Mouse (Mus musculus) left cerebral cortex, adult 9 months (tissue): ENCODE measurements at regions not wholly inside any gene's neighbourhood (a gene's known extent, or its start where the extent isn't known, plus 50 kb on each side); places are given as distances from the start of the nearest gene placed in this dataset.
A peak's percentile ranks its signal among the peaks of the same experiment; 100 is the strongest.

Experiments
- DNase-seq, 2 experiments: peaks; one replicate each; pipeline ENCODE4 v3.0.0; 2022; ENCODE audit warnings: low spot score in 2 of 2

DNA sequence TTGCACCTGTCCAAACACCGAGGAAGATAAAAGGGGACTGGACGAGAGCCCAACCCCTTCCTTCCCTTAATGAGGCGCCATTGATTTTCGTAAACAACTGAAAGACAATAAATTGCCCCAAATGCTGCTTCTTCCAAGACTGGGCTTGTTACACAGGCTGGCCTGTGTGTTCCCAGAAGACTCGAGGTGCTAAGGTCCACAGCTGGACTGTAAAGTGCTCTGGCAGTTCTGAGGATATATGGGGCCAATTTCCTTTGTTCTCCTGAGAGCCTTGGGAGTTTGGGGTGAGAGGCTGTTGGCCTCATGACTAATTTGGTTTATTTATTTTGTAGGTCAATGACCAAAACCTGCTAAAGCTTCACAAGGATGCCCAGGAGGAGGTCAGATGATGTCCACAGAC lies 377.3 kb upstream of the Prickle1 start:
- no peak for DNase-seq

DNA sequence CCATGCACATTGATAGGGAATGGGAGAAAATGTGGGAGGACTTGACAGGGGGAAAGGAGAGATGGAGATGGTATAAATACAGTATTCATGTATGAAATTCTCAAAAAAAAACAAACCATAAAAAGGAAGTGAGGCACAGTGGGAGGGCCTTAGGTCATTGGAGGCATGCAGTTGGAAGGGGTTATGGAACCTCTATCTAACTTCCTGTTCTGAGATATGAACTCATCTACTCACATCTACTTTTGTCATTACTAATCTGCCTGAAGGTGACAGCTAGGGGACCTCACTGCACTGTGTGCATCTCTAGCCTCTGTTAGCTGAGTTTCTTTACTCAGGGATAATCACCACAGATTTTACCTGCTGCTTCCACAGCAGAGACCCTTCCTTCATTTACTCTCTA lies 366.3 kb upstream of the Prickle1 start:
- DNase-seq = no peak

DNA sequence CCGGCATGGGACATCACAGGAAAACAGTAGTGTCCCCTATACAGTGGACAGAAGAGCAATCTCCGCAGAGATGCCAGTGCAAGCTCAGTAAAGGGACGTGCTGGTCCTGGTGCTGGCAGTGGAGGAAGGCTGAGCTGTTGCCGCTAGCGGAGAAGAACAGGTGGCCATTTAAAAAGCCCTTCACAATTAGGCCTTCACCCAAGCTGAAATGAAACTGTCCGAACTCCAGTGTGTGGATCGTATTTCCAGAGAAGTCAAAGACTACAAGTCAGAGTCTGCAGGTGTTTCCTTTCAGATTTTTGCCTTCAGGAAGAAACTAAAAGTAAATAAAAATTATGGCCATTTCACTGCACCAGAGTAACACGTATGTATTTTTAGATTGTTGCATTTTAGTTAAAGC lies 364.2 kb upstream of the Prickle1 start:
- no peak for DNase-seq

DNA sequence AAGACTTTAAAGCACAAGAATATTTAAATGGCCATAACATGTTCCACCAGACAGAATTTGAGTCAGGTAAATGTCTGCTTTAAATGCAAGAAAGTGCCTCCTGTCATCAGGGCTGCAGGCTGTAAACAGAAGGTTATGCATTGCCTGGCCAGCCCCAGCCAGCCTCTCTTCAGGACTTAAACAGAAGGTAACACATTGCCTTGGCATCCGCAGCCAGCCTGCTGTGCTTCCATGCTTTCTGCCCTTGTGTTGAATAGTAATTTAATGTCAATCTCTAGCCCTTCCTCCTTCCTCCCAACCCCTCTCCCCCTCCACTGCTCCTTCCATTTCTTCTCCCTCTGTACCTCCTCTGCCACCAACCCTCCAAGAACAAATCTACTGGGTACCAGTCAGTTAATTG lies 362.4 kb upstream of the Prickle1 start:
- DNase-seq = no peak

DNA sequence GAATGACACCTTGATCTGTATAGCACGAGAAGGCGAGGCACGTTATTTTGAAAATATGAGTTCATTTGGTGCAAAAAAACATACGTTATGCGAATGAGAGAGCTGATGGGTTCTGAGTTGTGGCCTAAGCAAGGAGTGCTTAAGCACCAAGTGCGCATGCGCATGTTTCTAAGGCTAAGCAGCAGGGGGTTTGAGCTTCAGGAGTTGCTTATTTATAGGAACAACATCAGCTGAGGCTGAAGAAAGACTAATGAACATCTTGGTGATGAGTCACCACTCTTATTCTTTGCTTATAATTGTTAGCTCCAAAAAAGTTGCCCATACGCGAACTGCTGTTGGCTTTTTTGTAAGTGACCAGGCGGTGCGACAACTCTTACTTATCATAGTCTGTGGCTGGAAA lies 361.1 kb upstream of the Prickle1 start:
- DNase-seq = peak; percentile 26 to 39

DNA sequence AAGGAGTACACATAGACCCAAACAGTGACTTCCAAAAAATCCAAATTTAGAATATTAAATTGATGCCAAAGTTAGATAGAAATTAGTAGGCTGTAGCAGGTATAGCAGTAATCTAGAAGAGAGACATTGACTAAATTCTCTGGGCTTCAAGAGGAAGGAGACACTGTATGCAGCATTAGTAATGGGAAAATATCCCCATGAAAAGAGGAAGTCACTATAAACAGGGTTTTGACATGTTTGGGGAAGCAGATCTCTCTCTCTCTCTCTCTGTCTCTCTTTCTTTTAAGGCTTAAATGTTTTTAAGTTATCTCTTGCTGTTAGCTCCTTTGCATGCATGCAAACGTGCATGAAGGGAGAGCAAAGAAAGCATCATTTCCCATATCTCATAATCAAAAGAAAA lies 357.9 kb upstream of the Prickle1 start:
- no peak for DNase-seq

DNA sequence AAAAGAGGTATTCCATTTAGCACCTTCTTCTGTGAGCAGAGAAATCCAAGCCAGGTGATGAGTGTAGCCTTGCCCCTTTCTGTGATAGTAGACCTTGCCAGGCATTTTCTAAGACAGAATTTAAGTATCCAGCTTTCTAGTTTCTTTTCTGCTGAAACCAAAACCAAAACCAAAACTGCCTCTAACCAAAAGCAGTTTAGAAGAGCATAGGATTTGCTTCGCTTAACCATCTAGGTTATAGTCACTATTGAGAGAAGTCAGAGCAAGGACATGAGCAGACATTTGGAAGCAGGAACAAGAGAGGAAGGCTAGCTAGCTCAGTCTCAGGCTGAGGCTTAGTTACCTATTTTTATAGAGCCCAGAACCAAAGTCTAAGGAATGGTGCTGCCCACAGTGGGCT lies 354.8 kb upstream of the Prickle1 start:
- DNase-seq = no peak

DNA sequence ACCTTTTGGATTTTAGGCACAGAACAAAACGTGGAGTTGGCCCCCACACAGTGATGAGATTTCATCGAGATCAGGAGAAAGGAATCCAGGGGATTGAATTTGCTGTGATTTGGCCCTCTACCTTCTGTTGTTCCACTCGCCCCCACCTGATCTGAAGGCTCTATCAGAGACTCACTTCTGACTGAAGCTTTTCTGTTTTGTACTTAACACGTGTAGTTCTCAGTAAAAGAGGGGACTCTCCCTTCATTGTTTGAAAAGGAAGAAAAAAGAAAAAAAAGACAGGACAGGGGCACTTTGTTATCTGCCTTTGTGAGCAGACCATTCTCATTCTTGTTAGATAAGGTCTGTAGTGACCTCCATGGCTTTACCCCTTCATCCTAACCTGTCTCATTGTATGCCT lies 353.2 kb upstream of the Prickle1 start:
- no peak for DNase-seq

DNA sequence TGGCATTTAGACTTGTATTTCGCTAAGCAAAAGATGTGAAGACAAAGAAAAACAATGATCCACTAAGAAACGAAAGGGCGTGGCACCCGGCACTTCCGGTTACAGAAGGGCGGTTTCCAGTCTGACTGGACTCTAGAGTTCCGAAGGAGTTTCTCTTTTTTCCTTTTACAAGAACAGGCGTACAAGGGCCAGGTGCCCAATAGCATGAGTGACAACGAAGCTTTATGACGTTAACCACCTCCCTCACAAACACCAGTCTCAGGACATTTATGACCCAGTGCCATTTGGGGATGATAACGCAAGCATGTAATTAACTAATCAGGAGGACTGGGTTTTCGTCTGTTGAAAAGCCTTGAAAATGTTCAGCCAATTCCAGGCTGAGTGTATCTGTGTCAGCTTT lies 347.9 kb upstream of the Prickle1 start:
- DNase-seq = no peak

DNA sequence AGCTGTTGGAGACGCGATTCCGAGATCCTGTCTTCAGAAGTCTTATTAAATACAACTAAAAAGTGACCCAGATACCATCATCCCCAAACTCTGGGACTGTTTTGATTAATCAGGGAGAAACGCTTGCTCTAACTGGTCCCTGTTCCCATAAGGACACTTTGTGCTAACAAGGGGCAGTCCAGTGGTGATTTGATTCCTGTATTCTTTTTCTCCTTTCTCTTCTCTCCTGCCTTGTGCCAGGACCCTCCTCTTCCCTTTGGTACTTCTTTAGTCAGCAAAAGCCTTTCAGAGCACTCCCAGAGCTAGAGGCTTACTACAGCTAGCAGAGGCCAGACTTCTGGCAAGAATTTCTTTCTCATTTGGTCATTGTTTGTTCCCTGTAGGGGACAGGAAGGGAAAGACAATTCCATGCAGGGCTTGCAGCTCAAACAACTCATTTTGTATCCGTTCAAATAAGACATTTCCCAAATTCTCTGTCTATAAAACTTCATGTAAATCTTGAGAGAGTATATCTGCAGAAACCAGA lies 337.3 kb upstream of the Prickle1 start:
- no peak for DNase-seq

DNA sequence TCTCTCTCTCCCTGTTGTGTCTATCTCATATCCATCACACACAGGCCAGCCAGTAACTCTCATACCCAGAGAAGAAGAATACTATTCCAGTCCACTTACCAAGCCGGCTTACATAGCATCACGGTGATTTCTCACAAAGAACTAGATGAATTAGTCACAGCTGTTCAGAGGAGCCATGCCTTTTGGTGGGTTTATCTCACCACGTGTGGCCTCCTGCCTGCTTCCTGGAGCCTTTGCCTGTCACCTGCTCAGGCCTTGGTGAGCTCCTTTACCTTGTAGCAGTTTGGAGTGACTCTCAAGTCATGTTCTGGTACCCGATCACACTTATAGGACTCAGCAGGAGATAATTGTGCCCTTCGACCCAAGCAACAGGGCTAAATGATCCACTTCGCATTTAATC lies 331.2 kb upstream of the Prickle1 start:
- DNase-seq = no peak

DNA sequence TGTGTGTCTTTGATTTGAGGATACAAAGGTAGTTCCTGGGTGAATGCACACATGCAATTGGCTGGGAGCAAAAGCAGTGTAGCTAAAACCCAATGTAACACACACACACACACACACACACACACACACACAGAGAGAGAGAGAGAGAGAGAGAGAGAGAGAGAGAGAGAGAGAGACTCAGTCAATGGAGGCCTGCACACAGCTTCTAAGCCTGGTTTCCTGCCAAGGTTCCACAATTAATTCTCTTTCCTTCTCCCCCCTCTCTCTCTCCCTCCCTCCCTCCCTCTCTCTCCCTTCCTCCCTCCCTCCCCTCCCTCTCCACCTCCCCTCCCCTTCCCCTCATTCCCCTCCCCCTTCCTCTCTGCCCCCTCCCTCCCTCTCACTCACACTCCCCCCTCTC lies 330.6 kb upstream of the Prickle1 start:
- DNase-seq = no peak

DNA sequence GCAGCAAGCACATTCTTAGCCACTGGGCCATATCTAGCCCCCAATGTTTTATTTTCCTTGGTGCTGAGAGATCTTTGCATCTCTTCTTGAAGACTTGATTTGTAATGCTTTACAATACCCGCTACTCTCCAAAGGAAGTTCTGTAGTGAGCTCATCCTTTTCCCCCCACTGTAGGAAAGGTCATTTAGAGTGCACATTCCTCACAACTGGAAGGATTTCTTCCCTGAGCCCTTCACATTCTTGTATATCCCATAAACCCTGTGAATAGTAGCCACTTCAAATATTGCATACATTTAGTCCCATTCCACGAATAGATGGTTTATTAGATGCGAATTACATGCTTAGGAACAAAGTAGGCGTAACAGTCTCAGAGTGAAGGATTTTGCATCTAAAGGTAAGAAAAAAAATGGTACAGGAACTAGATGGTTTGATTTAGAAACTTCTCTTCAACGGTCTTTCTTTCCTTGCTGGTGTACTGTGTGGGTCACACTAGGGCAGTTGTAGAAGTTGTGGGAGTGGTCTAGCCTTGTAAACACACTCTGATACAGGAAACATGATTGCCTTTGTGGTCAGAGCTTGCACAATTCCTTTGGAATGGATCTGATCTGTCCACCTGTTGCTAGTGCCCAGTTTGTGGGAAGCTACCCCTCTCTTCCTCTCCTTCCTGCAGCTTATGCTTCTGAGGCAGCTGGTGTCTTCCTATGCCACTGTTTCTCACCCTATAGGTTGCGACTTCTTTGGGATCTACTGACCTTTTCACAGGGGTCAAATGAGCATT lies 326.0 kb upstream of the Prickle1 start:
- DNase-seq = no peak

DNA sequence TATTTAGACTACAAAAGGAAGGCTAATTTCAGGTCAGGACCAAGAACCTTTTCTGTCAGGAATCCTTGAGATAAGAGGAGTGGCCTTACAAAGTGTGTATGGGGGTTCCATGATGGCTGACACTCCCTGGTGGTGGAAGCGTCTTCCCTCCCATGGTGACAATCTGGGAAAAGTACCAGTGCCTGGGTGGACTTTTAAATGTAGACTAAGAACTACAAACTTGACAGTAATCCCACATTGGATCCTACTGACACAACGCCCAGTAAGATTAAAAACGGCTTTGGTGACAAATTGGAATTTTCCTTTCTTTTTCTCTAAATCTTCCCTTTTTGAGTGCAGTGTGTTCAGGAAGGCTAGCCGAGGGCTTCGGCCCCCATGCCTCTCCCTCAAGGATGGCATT lies 325.3 kb upstream of the Prickle1 start:
- peak in 1 of 2 experiments; percentile 24 for DNase-seq

DNA sequence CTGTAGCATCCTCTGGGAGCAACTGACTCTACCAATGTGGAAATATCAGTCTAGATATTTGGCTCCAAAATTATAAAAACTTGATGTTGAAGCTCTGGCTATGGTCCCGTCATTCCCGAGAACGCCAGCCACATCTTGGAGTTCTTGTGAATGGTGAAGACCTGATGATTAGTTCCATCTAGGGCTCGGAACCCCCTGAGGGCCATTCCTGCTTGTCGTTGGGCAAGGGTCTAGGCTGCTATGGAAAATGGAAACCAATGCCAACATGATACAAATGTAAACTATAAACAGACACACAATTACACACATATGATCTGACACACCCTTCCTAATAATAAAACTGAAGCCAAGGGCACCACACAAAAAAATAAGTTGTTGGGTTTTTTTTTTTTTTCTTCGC lies 323.9 kb upstream of the Prickle1 start:
- DNase-seq = no peak

DNA sequence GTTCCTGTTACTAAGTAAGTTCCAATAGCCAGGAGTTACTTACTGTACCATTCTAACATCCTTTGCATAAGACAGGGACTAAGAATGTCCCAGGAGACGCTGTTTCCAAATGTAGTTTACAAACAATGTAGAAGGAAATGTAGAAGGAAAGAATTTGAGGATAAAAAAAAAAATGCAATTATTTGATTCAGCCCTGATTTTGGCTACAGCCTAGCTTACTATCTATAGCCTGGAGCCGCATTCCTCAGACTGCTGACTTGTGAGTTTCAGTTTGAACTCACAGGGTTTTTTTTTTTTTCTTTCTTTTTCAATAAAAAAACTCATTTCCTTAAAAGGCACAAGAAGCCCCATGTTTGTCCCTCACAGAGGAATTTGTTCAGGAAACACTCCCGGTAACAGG lies 321.2 kb upstream of the Prickle1 start:
- no peak for DNase-seq

DNA sequence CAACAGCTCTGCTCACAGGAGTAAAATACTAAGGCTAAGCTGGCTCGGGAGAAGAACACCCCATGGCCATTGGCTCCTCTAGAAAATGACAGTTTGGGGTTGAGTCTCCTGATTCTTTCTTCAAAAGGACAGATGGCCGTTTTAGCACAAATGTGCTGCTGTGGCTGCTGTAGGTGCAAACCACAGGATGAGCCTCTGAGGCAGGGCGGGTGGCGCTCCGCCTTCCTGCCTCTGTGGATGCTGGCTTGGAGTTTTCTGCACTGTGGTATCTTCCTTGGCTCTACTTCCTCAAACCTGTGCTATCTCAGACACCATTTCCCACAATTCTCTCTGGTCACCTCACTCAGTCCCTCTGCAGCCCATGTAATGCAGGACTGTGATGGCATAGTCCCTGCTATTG lies 317.8 kb upstream of the Prickle1 start:
- DNase-seq = peak in 1 of 2 experiments; percentile 32

DNA sequence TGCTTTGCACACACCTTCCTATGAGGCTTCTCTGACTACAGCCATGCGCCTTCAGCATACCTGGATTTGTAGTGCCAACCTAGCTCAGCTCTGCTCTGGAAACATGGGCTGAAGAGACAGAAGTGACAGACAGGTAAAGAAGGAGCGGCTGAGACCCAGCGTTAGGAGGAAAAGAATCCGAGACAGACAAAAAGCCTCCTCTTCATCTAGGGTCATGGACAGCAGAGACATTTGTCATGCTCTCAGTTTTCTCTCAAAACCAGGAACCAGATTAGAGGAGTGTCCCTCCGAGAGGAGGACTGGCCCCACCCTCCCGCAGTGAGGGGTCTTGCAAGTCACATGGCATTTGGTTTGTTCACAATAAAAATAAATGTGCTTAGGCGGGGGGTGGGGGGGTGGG lies 317.4 kb upstream of the Prickle1 start:
- no peak for DNase-seq

DNA sequence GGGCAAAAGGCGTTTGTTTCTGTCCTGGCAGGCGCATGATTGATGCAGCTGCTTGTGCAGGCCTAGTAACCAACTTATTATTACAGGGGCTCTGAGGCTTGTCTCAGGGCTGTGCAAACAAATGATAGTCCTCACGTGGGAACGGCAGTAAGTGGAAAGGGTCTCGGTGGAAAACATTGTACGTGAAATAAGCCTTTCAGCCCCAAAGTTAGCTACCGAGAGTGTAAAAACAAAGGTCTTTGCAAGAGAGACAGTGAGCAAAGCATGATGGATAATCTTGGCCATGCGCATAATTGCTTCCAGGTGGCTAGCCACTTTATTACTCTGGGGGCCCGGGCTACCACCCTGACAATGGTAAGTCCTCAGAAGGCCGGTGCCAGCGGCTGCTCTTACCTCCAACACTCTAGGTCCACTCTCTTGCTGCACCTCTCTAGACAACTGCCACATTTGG lies 315.3 kb upstream of the Prickle1 start:
- DNase-seq = no peak

DNA sequence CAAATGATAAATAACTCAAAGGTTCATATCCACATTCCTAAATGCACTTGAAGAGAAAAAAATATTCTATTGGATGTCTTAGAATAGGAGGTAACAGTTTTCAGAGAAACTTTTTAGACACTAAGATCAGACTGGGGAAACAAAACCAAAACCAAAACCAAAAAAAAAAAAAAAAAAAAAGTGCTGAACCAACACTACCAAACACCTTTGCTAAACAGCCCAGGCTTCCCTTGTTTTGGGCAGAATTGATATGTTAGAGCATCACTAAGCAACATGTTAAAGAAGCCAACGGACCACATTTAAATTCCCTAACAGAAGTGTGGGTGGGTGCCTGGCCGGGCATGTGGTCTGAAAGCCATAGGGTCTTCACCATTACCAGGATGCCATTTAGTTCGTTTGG lies 314.5 kb upstream of the Prickle1 start:
- DNase-seq = no peak

DNA sequence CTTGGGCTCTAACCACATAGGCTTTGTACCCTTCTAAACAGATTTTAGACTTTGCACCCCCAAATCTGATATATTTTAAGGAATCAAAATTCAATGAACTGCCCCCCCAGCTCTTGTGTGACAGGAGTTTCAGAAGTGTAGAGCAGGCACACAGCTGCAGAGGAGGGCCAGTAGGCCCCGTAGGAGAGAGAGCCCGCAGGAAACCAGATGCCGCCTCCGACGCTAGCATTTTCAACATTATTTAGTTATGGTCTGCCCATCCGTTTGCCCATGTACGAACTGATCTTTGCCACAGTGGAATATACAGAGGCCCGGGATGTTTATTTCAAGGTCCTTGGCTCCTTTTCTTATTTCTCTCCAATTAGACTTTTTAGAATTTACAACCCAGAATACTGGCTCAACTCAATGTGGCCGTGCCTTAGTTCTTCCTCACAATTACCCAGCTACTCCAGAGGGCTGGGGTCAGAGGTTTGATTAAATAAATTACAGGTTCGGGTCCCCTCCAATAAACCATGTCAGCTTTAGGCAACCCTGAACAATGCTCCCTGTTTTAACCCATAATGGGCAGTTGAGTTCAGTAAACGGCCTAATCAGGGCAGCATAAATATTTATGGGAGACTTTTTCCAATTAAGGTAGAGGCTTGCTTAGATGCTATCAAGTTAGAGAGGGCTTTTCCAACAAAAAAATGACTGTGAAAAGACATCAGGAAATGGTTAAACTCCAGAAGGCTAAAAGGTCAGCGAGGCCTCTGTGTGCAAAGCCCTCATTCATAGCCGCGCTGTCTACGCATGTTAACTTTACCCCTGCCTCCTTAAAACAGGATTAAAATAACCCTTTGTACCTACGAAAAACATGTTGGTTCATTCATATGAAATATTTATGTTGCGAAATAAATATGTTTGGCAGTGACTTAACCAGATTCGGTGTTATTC lies 308.2 kb upstream of the Prickle1 start:
- DNase-seq = no peak

DNA sequence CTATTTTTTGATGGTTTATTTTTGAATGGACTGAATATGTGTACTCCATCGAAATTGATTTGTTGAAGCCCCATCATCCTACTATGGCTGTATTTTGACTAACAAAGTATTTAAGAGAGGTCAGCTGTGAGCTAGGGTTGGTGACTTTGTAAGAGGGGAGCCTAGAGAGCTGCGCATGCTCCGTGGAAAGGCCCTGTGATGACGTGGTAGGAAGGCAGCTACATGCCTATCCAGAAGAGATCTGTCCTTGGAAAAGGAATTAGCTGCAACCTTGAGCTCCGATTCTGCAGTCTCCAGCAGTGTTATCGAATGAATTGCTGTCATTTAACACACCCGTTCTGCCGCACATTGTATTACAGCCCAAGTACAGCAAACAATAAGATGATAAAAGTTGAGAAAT lies 287.1 kb upstream of the Prickle1 start:
- DNase-seq = no peak

DNA sequence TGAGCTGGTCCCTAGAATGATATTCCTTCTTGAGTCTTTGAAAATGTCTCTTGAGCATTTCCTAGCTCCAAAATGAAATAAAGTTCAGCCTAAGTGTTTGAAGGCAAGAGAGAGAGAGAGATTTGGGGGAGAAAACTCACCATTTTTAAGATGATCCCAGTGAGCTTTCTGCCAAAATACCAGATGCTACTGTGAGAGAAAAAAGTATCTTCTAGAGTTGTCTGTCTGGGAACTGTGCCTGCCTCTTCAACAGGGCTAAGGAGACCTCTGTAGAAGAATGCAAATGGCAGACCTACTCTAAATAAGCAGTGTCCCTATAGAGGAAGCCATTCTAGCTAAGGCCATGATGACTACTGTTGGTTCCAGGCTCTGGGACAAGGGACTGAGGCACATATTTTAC lies 285.6 kb upstream of the Prickle1 start:
- DNase-seq = peak; percentile 27 to 35
